Mouse (Mus musculus) adrenal gland, postnatal 36 days (tissue): ENCODE results near the gene Dhrs7b. TPM values are rescaled to one million over a fixed set of nuclear protein-coding genes. Genes with fewer than 3 reads are reported as not detected.

Experiments
- DNase-seq, 2 experiments: peaks; one replicate each; pipeline ENCODE4 v3.0.0; 2021; ENCODE audit warnings: mixed read lengths in 1 of 2
- total RNA-seq, 2 experiments: library from RNA; stranded (reverse); gene quantifications; 2 replicates each; pipeline ENCODE4 v1.2.3; 2021

Gene Dhrs7b
- total RNA-seq, 2 experiments from 2014 or later: 50.0 to 51.1 TPM

- DNase-seq: no peak
Measured at GRCm38 (mm10) chr11:60902001-60902400, 71.6 kb downstream of the Dhrs7b start.

- no peak for DNase-seq
Measured at GRCm38 (mm10) chr11:60902486-60902885, 72.1 kb downstream of the Dhrs7b start.

- DNase-seq: no peak
Measured at GRCm38 (mm10) chr11:60903661-60904061, 73.2 kb downstream of the Dhrs7b start.

GRCm38 (mm10) chr11:60905407-60906120, 75.1 kb downstream of the Dhrs7b start:
- peak in 1 of 2 experiments; percentile 37 for DNase-seq

- DNase-seq: no peak
Measured at GRCm38 (mm10) chr11:60906449-60906848, 76.0 kb downstream of the Dhrs7b start.

GRCm38 (mm10) chr11:60908073-60908472, 77.6 kb downstream of the Dhrs7b start:
- no peak for DNase-seq

- DNase-seq: no peak
Measured at GRCm38 (mm10) chr11:60909626-60910025, 79.2 kb downstream of the Dhrs7b start.

Other genes starting within 250 kb of the Dhrs7b start
- gene Llgl1, start 130.9 kb upstream of the Dhrs7b start, total RNA-seq: 10 to 100 TPM; 23.6 to 24.7 TPM
- 100 to 1,000 TPM; 137 to 162 TPM for gene Flii, start 103.4 kb upstream of the Dhrs7b start, total RNA-seq
- gene Mief2, start 102.2 kb upstream of the Dhrs7b start, total RNA-seq: 10 to 100 TPM; 27.7 to 38.1 TPM
- gene Top3a, start 53.3 kb upstream of the Dhrs7b start, total RNA-seq: 10 to 100 TPM in 1 of 2 experiments, 1 to 10 TPM in 1; 6.5 to 10.7 TPM
- gene Smcr8, start 53.1 kb upstream of the Dhrs7b start, total RNA-seq: 10 to 100 TPM; 23.7 to 24.9 TPM
- gene Shmt1, start 18.9 kb upstream of the Dhrs7b start, total RNA-seq: 10 to 100 TPM; 40.4 to 80.2 TPM
- 10 to 100 TPM; 41.3 to 46.3 TPM for gene Tmem11, start 48.6 kb downstream of the Dhrs7b start, total RNA-seq
- 10 to 100 TPM; 19.5 to 26.3 TPM for gene Natd1, start 84.1 kb downstream of the Dhrs7b start, total RNA-seq
- 100 to 1,000 TPM in 1 of 2 experiments, 10 to 100 TPM in 1; 86.9 to 151 TPM for gene Map2k3, start 101.4 kb downstream of the Dhrs7b start, total RNA-seq
- 1 to 10 TPM; 1.3 to 2.5 TPM for gene Kcnj12, start 191.9 kb downstream of the Dhrs7b start, total RNA-seq